Mouse (Mus musculus): ENCODE data around the gene 4930402H24Rik. TPM values are rescaled to one million over a fixed set of nuclear protein-coding genes. Genes with fewer than 3 reads are reported as not detected.

The 4930402H24Rik gene
- total and polyA plus RNA-seq, 3 experiments, result 3.4 to 16.7 (median 11.8) TPM

DNA sequence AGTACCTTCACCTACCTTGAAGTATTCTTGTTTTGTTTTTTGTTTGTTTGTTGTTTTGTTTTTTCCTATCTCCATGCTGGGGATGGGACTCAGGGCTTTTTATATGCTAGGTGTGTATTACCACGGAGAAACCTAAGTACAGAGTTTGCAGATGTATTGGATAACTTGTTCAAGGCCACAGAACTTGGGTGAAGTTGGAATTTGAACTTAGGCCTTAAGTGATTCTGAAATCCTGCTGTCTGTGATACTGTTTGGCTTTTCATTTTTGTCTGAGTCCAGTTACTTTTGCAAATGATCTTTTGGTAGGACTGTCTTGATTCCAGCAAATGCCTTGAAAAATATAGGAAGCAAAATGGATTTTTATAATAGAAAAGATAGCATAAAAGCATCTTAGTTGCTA, 5.5 kb upstream of the 4930402H24Rik start:
- no peak for TF ChIP-seq GATA2 (IDR thresholded peaks at IDR 0.05; ENCODE audit: borderline replicate concordance, low read depth, low read length)
- no peak for TF ChIP-seq CTCF (IDR thresholded peaks at IDR 0.05; ENCODE audit: low read depth, low read length)
- TF ChIP-seq POLR2AphosphoS5 (IDR thresholded peaks at IDR 0.05; ENCODE audit: insufficient replicate concordance, low read depth, low read length), result no peak
- no peak for TF ChIP-seq GATA1 (IDR thresholded peaks at IDR 0.05; ENCODE audit: borderline replicate concordance, low read length)
- no peak for TF ChIP-seq TAL1 (conservative IDR thresholded peaks at IDR 0.05; ENCODE audit: low read depth, low read length)
- Histone ChIP-seq H3K27me3 (ENCODE audit: insufficient read depth, low read length) (no peaks in the 10 kb centered on the region), H3K9me3 (replicated peaks) (no peaks in the 10 kb centered on the region), H3K4me1 (ENCODE audit: insufficient read depth, low read depth, low read length) (peaks cover 15% of the 10 kb centered on the region), H3K36me3 (replicated peaks) (peaks cover 19% of the 10 kb centered on the region), H3K4me3 (ENCODE audit: low read depth, low read length) (no peak overlapping the region)
- DNase-seq (ENCODE audit: low spot score), result no peak
- ATAC-seq (ENCODE audit: extremely low read depth, insufficient number of reproducible peaks, low FRiP score, poor library complexity, severe bottlenecking), result no peak

DNA sequence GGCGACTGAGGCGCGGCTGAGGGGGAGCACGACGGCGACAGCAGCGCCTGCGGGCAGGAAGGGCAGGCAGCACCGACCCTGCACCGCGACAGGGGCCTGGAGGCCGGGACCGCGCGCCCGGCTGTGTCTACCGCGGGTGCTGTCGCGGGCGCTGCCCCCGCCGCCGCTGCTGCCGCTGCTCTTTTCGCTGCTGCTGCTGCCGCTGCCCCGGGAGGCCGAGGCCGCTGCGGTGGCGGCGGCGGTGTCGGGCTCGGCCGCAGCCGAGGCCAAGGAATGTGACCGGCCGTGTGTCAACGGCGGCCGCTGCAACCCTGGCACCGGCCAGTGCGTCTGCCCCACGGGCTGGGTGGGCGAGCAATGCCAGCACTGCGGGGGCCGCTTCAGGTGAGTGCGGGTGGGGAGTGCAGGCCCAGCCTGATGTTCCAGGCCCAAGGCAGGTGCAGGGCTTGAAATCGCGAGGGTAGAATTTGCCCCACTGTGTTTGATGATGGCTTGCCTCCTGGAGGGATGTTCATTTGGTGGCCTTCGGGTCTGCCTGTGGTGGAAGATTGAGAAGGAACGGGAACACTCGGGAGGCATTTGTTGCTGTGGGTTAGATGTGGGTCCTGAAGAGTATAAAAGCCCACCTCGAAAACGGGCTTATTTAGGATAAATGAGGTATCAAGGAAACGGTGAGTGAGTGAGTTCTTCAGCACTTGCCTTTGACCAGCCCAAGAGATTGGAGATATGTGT, 544 bp upstream of the 4930402H24Rik start:
- DNase-seq (ENCODE audit: low spot score) (peak; percentile 26), ATAC-seq (ENCODE audit: extremely low read depth, insufficient number of reproducible peaks, low FRiP score, poor library complexity, severe bottlenecking) (no peak)
- Histone ChIP-seq H3K4me3 (ENCODE audit: low read depth, low read length) (peak overlapping the region; percentile 96), H3K4me1 (ENCODE audit: insufficient read depth, low read depth, low read length) (peaks cover 26% of the 10 kb centered on the region), H3K36me3 (replicated peaks) (peaks cover 26% of the 10 kb centered on the region), H3K9me3 (replicated peaks) (no peaks in the 10 kb centered on the region), H3K27me3 (ENCODE audit: insufficient read depth, low read length) (no peaks in the 10 kb centered on the region)
- TF ChIP-seq CTCF (IDR thresholded peaks at IDR 0.05; ENCODE audit: low read depth, low read length), result no peak
- no peak for TF ChIP-seq TAL1 (conservative IDR thresholded peaks at IDR 0.05; ENCODE audit: low read depth, low read length)
- TF ChIP-seq GATA1 (IDR thresholded peaks at IDR 0.05; ENCODE audit: borderline replicate concordance, low read length), result no peak
- no peak for TF ChIP-seq POLR2AphosphoS5 (IDR thresholded peaks at IDR 0.05; ENCODE audit: insufficient replicate concordance, low read depth, low read length)
- TF ChIP-seq GATA2 (IDR thresholded peaks at IDR 0.05; ENCODE audit: borderline replicate concordance, low read depth, low read length), result no peak

DNA sequence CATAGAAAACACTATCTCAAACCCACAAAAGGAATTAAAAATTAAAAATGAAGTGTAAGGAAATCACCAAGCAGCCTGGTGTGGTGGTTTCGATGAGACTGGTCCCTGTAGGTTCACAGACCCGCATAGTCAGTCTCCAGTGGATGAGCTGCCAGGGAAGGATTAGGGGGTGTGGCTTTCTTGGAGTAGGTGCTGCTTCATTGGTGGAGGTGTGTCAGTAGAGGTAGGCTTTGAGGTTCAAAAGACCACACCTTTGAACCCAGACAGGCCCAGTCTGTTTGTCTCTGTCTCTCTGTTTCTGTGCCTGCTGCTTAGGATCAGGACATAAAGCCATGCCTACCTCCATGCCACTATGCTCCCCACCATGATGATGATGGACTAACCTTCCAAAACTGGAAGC, 7.4 kb downstream of the 4930402H24Rik start:
- no peaks in the 10 kb centered on the region for H3K9me3 ChIP-seq (replicated peaks)
- H3K4me3 ChIP-seq (ENCODE audit: low read depth, low read length), result no peak overlapping the region
- no peaks in the 10 kb centered on the region for H3K27me3 ChIP-seq (ENCODE audit: insufficient read depth, low read length)
- peaks cover 44% of the 10 kb centered on the region for H3K36me3 ChIP-seq (replicated peaks)
- no peak for DNase-seq (ENCODE audit: low spot score)
- TF ChIP-seq TAL1 (conservative IDR thresholded peaks at IDR 0.05; ENCODE audit: low read depth, low read length) (no peak), POLR2AphosphoS5 (IDR thresholded peaks at IDR 0.05; ENCODE audit: insufficient replicate concordance, low read depth, low read length) (no peak)
- H3K4me1 ChIP-seq (ENCODE audit: insufficient read depth, low read depth, low read length), result no peaks in the 10 kb centered on the region; the same call in 1 of the 2 replicates
- ATAC-seq (ENCODE audit: extremely low read depth, insufficient number of reproducible peaks, low FRiP score, poor library complexity, severe bottlenecking), result no peak

DNA sequence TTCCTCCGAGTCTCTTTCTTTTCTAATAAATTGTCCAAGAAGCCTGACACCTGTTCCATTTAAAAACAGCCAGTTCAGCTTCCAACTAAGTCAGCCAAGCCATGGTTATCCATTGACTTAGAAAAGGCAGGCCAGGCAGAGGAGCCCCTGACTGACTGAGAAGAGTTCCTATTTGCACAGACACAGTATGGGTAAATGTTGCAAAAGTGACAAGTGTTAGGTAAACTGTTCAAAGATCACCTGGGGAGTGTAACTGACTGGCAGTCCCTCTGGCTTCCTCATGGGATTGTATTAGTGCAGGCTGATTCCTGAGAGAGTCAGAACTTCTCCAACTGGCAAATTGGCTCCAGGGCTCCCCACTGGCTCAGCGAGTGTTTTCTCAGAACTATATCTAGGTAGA, 8.3 kb downstream of the 4930402H24Rik start:
- DNase-seq (ENCODE audit: low spot score), result no peak
- no peaks in the 10 kb centered on the region for H3K9me3 ChIP-seq (replicated peaks)
- H3K4me3 ChIP-seq (ENCODE audit: low read depth, low read length), result no peak overlapping the region
- TF ChIP-seq GATA1 (IDR thresholded peaks at IDR 0.05; ENCODE audit: borderline replicate concordance, low read length), result no peak
- no peak for TF ChIP-seq TAL1 (conservative IDR thresholded peaks at IDR 0.05; ENCODE audit: low read depth, low read length)
- no peak for TF ChIP-seq GATA2 (IDR thresholded peaks at IDR 0.05; ENCODE audit: borderline replicate concordance, low read depth, low read length)
- no peak for TF ChIP-seq POLR2AphosphoS5 (IDR thresholded peaks at IDR 0.05; ENCODE audit: insufficient replicate concordance, low read depth, low read length)
- no peak for TF ChIP-seq CTCF (IDR thresholded peaks at IDR 0.05; ENCODE audit: low read depth, low read length)
- ATAC-seq (ENCODE audit: extremely low read depth, insufficient number of reproducible peaks, low FRiP score, poor library complexity, severe bottlenecking), result no peak
- H3K27me3 ChIP-seq (ENCODE audit: insufficient read depth, low read length), result no peaks in the 10 kb centered on the region
- peaks cover 41% of the 10 kb centered on the region for H3K36me3 ChIP-seq (replicated peaks)
- no peaks in the 10 kb centered on the region; the same call in 1 of the 2 replicates for H3K4me1 ChIP-seq (ENCODE audit: insufficient read depth, low read depth, low read length)

DNA sequence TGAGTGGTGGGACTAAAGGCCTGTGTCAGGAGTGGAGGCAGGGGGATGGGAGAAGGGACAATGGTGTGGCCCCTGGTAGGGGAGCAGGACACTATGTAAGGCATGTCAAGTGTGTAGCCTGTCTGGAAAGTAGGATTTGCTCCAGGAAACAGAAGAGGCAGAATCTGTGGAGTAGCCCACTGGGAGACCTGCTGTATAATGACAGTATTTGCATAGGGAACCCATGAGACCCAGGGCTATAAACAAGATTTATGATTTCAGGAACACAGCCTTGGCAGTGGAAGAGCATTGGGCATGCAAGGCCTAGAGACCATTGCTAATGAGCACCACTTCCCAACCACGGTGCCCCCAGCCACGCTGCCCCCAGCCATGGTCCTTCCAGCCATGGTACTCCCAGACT, 9.3 kb downstream of the 4930402H24Rik start:
- no peak for ATAC-seq (ENCODE audit: extremely low read depth, insufficient number of reproducible peaks, low FRiP score, poor library complexity, severe bottlenecking)
- no peak for DNase-seq (ENCODE audit: low spot score)
- TF ChIP-seq TAL1 (conservative IDR thresholded peaks at IDR 0.05; ENCODE audit: low read depth, low read length), result no peak
- no peak for TF ChIP-seq CTCF (IDR thresholded peaks at IDR 0.05; ENCODE audit: low read depth, low read length)
- no peak for TF ChIP-seq GATA2 (IDR thresholded peaks at IDR 0.05; ENCODE audit: borderline replicate concordance, low read depth, low read length)
- Histone ChIP-seq H3K4me3 (ENCODE audit: low read depth, low read length) (no peak overlapping the region), H3K36me3 (replicated peaks) (peaks cover 43% of the 10 kb centered on the region), H3K9me3 (replicated peaks) (no peaks in the 10 kb centered on the region), H3K4me1 (ENCODE audit: insufficient read depth, low read depth, low read length) (no peaks in the 10 kb centered on the region; the same call in 1 of the 2 replicates), H3K27me3 (ENCODE audit: insufficient read depth, low read length) (no peaks in the 10 kb centered on the region)

DNA sequence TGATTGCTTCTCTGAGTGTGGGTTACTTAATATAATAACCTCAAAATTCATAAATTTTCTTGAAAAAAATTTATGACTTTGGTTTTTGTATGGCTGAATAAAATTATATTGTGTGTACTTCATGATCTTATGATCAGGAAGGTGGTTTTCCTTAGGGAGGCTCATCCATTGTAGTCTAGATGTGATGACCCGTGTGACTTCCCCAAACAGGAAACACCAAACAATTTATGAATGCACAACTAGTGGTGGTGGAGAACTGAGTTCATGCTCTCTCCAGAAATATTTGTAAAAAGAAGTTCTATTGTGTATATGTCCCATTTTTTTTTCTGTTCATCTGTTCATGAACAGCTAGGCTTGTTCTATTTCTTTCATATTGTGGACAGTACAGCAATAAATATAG, 18.8 kb downstream of the 4930402H24Rik start:
- Histone ChIP-seq H3K36me3 (replicated peaks) (peaks cover 13% of the 10 kb centered on the region), H3K9me3 (replicated peaks) (no peaks in the 10 kb centered on the region), H3K27me3 (ENCODE audit: insufficient read depth, low read length) (no peaks in the 10 kb centered on the region), H3K4me3 (ENCODE audit: low read depth, low read length) (no peak overlapping the region), H3K4me1 (ENCODE audit: insufficient read depth, low read depth, low read length) (no peaks in the 10 kb centered on the region)
- no peak for TF ChIP-seq TAL1 (conservative IDR thresholded peaks at IDR 0.05; ENCODE audit: low read depth, low read length)
- ATAC-seq (ENCODE audit: extremely low read depth, insufficient number of reproducible peaks, low FRiP score, poor library complexity, severe bottlenecking) (no peak), DNase-seq (ENCODE audit: low spot score) (no peak)

DNA sequence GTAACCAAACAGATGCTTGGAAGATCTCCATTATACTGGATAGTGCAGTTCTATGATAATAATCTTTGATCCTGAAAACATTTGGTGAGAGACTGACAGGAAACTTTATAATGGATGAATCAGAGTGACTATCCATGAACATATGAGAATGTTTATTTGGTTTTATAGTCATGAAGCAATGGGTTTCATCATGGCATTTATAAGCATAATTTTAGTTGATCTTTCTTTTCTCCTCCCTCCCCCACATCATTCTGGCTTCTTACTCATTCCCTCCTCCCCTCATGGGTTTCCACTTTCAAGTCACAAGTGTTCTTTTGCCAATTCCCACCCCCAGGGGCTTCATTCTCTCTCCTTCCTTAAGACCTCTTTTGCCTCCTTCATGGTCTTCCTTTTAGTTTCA, 19.2 kb downstream of the 4930402H24Rik start:
- Histone ChIP-seq H3K36me3 (replicated peaks) (peaks cover 10% of the 10 kb centered on the region), H3K4me1 (ENCODE audit: insufficient read depth, low read depth, low read length) (no peaks in the 10 kb centered on the region), H3K27me3 (ENCODE audit: insufficient read depth, low read length) (no peaks in the 10 kb centered on the region), H3K9me3 (replicated peaks) (no peaks in the 10 kb centered on the region), H3K4me3 (ENCODE audit: low read depth, low read length) (no peak overlapping the region)
- no peak for DNase-seq (ENCODE audit: low spot score)
- no peak for ATAC-seq (ENCODE audit: extremely low read depth, insufficient number of reproducible peaks, low FRiP score, poor library complexity, severe bottlenecking)
- TF ChIP-seq CTCF (IDR thresholded peaks at IDR 0.05; ENCODE audit: low read depth, low read length), result no peak
- no peak for TF ChIP-seq GATA1 (IDR thresholded peaks at IDR 0.05; ENCODE audit: borderline replicate concordance, low read length)
- TF ChIP-seq TAL1 (conservative IDR thresholded peaks at IDR 0.05; ENCODE audit: low read depth, low read length), result no peak
